Mouse (Mus musculus): ENCODE measurements around the gene D030056L22Rik. TPM values are rescaled to one million over a fixed set of nuclear protein-coding genes. Genes with fewer than 3 reads are reported as not detected.
"Not testable (repeated sequence)": the region's sequence is repeated elsewhere in the genome, so short reads cannot be mapped to it uniquely, and the experiment has no call there.

Gene D030056L22Rik
- polyA plus RNA-seq, 1 experiment from 2014 or later = 55.7 TPM

DNA sequence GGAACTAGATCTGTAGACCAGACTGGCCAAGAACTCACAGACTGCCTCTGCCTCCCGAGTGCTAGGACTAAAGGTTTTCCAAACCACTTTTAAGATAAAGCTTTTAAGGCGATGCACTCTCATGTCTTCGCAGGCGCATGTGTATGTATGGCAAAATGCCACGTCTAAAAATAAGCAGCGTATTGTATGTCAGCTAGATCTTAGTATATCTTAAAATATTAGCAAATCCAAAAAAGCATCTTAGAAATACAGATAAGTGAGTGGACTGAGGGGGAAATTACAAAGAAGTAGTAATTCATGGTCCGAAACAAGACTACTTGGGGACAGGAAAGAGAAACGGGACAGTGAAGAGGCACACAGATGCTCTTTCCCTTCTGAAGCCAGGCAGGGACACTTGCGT, 1.4 kb upstream of the D030056L22Rik start:
- Histone ChIP-seq H3K27ac (replicated peaks; ENCODE audit: low read depth, low read length) (no peak overlapping the region), H3K27me3 (ENCODE audit: control insufficient read depth, insufficient read depth, low read length) (no peaks in the 10 kb centered on the region), H3K4me1 (ENCODE audit: control insufficient read depth, insufficient read depth, low read length) (no peaks in the 10 kb centered on the region), H3K36me3 (replicated peaks; ENCODE audit: control insufficient read depth, insufficient read depth, low read depth, low read length) (no peaks in the 10 kb centered on the region), H3K9me3 (replicated peaks; ENCODE audit: control insufficient read depth, low read length) (no peaks in the 10 kb centered on the region), H3K9ac (replicated peaks; ENCODE audit: low read length) (no peak overlapping the region), H3K4me3 (ENCODE audit: low read depth, low read length) (no peak overlapping the region), H3K4me2 (ENCODE audit: low read depth, low read length) (no peak overlapping the region)
- 89% methylated on average over 9 of the region's 9 CpGs for WGBS
- no peak for ATAC-seq (replicated peaks; ENCODE audit: insufficient number of reproducible peaks, low FRiP score, low TSS enrichment, low read depth)
- no peak for DNase-seq (ENCODE audit: low spot score)

DNA sequence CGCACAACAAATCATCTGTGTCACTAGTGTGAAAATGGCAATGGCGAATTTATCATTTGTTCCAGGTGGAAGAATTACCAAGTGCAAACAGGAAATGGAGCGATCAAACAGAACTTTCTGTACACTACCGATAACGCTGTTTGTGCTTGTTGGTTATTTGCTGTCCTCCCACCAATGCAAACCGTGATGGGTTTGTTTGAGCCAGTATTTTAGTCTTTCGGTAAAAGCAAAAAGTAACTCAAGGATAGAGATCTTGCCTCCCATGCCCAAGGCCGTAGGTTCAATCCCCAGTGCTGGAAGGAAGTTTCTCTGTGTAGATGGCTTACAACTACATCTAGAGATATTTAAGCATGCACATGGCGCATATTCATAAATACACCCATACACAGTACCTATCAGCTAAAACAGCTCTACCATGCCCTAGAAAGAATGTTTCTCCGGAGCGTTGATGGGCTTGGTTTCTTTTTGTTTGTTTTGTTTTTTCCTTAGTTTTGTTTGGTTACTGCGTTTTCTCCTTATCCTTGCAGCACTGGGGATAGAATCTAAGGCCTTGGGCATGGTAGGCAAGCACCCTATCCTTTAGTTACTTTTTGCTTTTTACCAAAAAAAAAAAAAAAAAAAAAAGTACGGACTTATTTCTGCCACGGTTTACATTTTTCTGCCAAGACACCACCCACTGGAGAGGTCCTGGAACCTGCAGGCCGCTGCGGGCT, 684 bp upstream of the D030056L22Rik start:
- Histone ChIP-seq H3K4me1 (ENCODE audit: control insufficient read depth, insufficient read depth, low read length) (no peaks in the 10 kb centered on the region), H3K4me3 (ENCODE audit: low read depth, low read length) (peak overlapping the region; percentile 91), H3K9ac (replicated peaks; ENCODE audit: low read length) (peak overlapping the region; percentile 92), H3K27me3 (ENCODE audit: control insufficient read depth, insufficient read depth, low read length) (no peaks in the 10 kb centered on the region), H3K9me3 (replicated peaks; ENCODE audit: control insufficient read depth, low read length) (no peaks in the 10 kb centered on the region), H3K36me3 (replicated peaks; ENCODE audit: control insufficient read depth, insufficient read depth, low read depth, low read length) (no peaks in the 10 kb centered on the region), H3K4me2 (ENCODE audit: low read depth, low read length) (peak overlapping the region; percentile 28), H3K27ac (replicated peaks; ENCODE audit: low read depth, low read length) (peak overlapping the region; percentile 44)
- WGBS = 61% methylated on average over 16 of the region's 16 CpGs
- ATAC-seq (replicated peaks; ENCODE audit: insufficient number of reproducible peaks, low FRiP score, low TSS enrichment, low read depth) (no peak), DNase-seq (ENCODE audit: low spot score) (no peak)

DNA sequence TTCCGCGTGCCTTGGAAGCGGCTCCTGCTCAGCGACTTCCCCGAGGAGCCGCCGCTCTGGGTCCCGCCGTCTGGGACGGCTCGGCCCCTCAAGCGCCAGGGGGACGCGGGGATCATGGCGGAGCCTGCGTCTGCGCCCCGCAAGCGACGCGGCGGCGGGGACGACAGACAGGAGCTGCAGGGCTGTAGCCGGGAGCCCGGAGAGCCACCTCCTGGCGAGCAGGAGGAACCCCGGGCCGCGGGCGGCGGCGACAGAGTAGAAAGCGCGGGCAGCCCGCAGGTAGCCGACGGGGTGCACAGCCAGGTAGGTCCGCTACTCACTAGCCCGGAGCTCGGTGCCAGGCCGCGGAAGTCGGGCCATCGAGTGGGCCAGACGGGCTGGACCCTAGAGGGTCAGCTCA, 364 bp downstream of the D030056L22Rik start:
- Histone ChIP-seq H3K4me3 (ENCODE audit: low read depth, low read length) (peak overlapping the region; percentile 91), H3K4me2 (ENCODE audit: low read depth, low read length) (peak overlapping the region; percentile 66), H3K9ac (replicated peaks; ENCODE audit: low read length) (peak overlapping the region; percentile 92)
- not testable (repeated sequence) for H3K36me3 ChIP-seq (replicated peaks; ENCODE audit: control insufficient read depth, insufficient read depth, low read depth, low read length); H3K4me1 ChIP-seq (ENCODE audit: control insufficient read depth, insufficient read depth, low read length); H3K9me3 ChIP-seq (replicated peaks; ENCODE audit: control insufficient read depth, low read length); H3K27me3 ChIP-seq (ENCODE audit: control insufficient read depth, insufficient read depth, low read length); H3K27ac ChIP-seq (replicated peaks; ENCODE audit: low read depth, low read length)
- under 1% methylated on average over 31 of the region's 46 CpGs for WGBS
- DNase-seq (ENCODE audit: low spot score) (peak; percentile 45), ATAC-seq (replicated peaks; ENCODE audit: insufficient number of reproducible peaks, low FRiP score, low TSS enrichment, low read depth) (peak; percentile 60)

GRCm38 (mm10) chr19:18716374-18716773, 3.4 kb downstream of the D030056L22Rik start:
- H3K9me3 ChIP-seq (replicated peaks; ENCODE audit: control insufficient read depth, low read length) = no peaks in the 10 kb centered on the region
- DNase-seq (ENCODE audit: low spot score) (peak; percentile 85), ATAC-seq (replicated peaks; ENCODE audit: insufficient number of reproducible peaks, low FRiP score, low TSS enrichment, low read depth) (no peak)
- no peak overlapping the region for H3K4me2 ChIP-seq (ENCODE audit: low read depth, low read length)
- no peaks in the 10 kb centered on the region for H3K27me3 ChIP-seq (ENCODE audit: control insufficient read depth, insufficient read depth, low read length)
- H3K9ac ChIP-seq (replicated peaks; ENCODE audit: low read length) = no peak overlapping the region
- no peaks in the 10 kb centered on the region for H3K36me3 ChIP-seq (replicated peaks; ENCODE audit: control insufficient read depth, insufficient read depth, low read depth, low read length)
- H3K4me3 ChIP-seq (ENCODE audit: low read depth, low read length) = no peak overlapping the region
- H3K27ac ChIP-seq (replicated peaks; ENCODE audit: low read depth, low read length) = no peak overlapping the region
- WGBS = 13% methylated on average over 1 of the region's 1 CpGs
- no peaks in the 10 kb centered on the region for H3K4me1 ChIP-seq (ENCODE audit: control insufficient read depth, insufficient read depth, low read length)

DNA sequence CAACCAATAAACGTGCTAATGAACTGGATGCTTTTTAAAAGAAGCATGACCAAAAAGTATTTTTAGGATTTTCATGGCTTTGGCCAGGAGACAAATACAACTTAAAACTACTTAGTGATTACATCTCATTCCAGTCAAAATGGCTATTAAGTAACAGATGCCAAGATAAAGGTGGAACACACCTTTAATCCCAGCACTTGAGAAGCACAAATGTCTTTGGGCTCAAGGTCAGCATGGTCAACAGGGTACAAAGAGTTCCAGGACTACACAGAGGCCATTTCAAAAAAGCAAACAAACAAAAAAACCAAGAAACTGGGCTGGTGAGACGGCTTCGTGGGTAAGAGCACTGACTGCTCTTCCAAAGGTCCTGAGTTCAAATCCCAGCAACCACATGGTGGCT, 7.3 kb downstream of the D030056L22Rik start:
- no peak for ATAC-seq (replicated peaks; ENCODE audit: insufficient number of reproducible peaks, low FRiP score, low TSS enrichment, low read depth)
- no peak overlapping the region for H3K9ac ChIP-seq (replicated peaks; ENCODE audit: low read length)
- no peak overlapping the region for H3K27ac ChIP-seq (replicated peaks; ENCODE audit: low read depth, low read length)
- H3K4me2 ChIP-seq (ENCODE audit: low read depth, low read length) = no peak overlapping the region
- no peak overlapping the region for H3K4me3 ChIP-seq (ENCODE audit: low read depth, low read length)
- no peak for DNase-seq (ENCODE audit: low spot score)
- H3K9me3 ChIP-seq (replicated peaks; ENCODE audit: control insufficient read depth, low read length) = no peaks in the 10 kb centered on the region
- no peaks in the 10 kb centered on the region for H3K36me3 ChIP-seq (replicated peaks; ENCODE audit: control insufficient read depth, insufficient read depth, low read depth, low read length)
- H3K27me3 ChIP-seq (ENCODE audit: control insufficient read depth, insufficient read depth, low read length) = no peaks in the 10 kb centered on the region
- 91% methylated on average over 3 of the region's 3 CpGs for WGBS
- no peaks in the 10 kb centered on the region for H3K4me1 ChIP-seq (ENCODE audit: control insufficient read depth, insufficient read depth, low read length)

GRCm38 (mm10) chr19:18725186-18725585, 12.2 kb downstream of the D030056L22Rik start:
- Histone ChIP-seq H3K36me3 (replicated peaks; ENCODE audit: control insufficient read depth, insufficient read depth, low read depth, low read length) (no peaks in the 10 kb centered on the region), H3K4me3 (ENCODE audit: low read depth, low read length) (no peak overlapping the region), H3K27ac (replicated peaks; ENCODE audit: low read depth, low read length) (no peak overlapping the region), H3K4me1 (ENCODE audit: control insufficient read depth, insufficient read depth, low read length) (no peaks in the 10 kb centered on the region), H3K4me2 (ENCODE audit: low read depth, low read length) (no peak overlapping the region), H3K9ac (replicated peaks; ENCODE audit: low read length) (no peak overlapping the region), H3K9me3 (replicated peaks; ENCODE audit: control insufficient read depth, low read length) (no peaks in the 10 kb centered on the region), H3K27me3 (ENCODE audit: control insufficient read depth, insufficient read depth, low read length) (no peaks in the 10 kb centered on the region)
- DNase-seq (ENCODE audit: low spot score) (no peak), ATAC-seq (replicated peaks; ENCODE audit: insufficient number of reproducible peaks, low FRiP score, low TSS enrichment, low read depth) (no peak)
- 85% methylated on average over 2 of the region's 2 CpGs for WGBS

GRCm38 (mm10) chr19:18730255-18730654, 17.3 kb downstream of the D030056L22Rik start:
- no peak for ATAC-seq (replicated peaks; ENCODE audit: insufficient number of reproducible peaks, low FRiP score, low TSS enrichment, low read depth)
- H3K9me3 ChIP-seq (replicated peaks; ENCODE audit: control insufficient read depth, low read length) = no peaks in the 10 kb centered on the region
- WGBS = 87% methylated on average over 7 of the region's 7 CpGs

GRCm38 (mm10) chr19:18731077-18731476, 18.1 kb downstream of the D030056L22Rik start:
- no peak overlapping the region for H3K27ac ChIP-seq (replicated peaks; ENCODE audit: low read depth, low read length)
- H3K9me3 ChIP-seq (replicated peaks; ENCODE audit: control insufficient read depth, low read length) = no peaks in the 10 kb centered on the region
- no peaks in the 10 kb centered on the region for H3K4me1 ChIP-seq (ENCODE audit: control insufficient read depth, insufficient read depth, low read length)
- no peak overlapping the region for H3K4me2 ChIP-seq (ENCODE audit: low read depth, low read length)
- ATAC-seq (replicated peaks; ENCODE audit: insufficient number of reproducible peaks, low FRiP score, low TSS enrichment, low read depth) (no peak), DNase-seq (ENCODE audit: low spot score) (no peak)
- no peak overlapping the region for H3K4me3 ChIP-seq (ENCODE audit: low read depth, low read length)
- H3K36me3 ChIP-seq (replicated peaks; ENCODE audit: control insufficient read depth, insufficient read depth, low read depth, low read length) = no peaks in the 10 kb centered on the region
- WGBS = 54% methylated on average over 7 of the region's 7 CpGs
- H3K27me3 ChIP-seq (ENCODE audit: control insufficient read depth, insufficient read depth, low read length) = no peaks in the 10 kb centered on the region
- H3K9ac ChIP-seq (replicated peaks; ENCODE audit: low read length) = no peak overlapping the region

More at GRCm38 (mm10) chr19:18730255-18730654, 17.3 kb downstream of the D030056L22Rik start:
- no peaks in the 10 kb centered on the region for H3K36me3 ChIP-seq (replicated peaks; ENCODE audit: control insufficient read depth, insufficient read depth, low read depth, low read length)
- no peaks in the 10 kb centered on the region for H3K27me3 ChIP-seq (ENCODE audit: control insufficient read depth, insufficient read depth, low read length)
- H3K4me2 ChIP-seq (ENCODE audit: low read depth, low read length) = no peak overlapping the region
- no peak overlapping the region for H3K9ac ChIP-seq (replicated peaks; ENCODE audit: low read length)
- no peaks in the 10 kb centered on the region for H3K4me1 ChIP-seq (ENCODE audit: control insufficient read depth, insufficient read depth, low read length)
- no peak overlapping the region for H3K4me3 ChIP-seq (ENCODE audit: low read depth, low read length)
- H3K27ac ChIP-seq (replicated peaks; ENCODE audit: low read depth, low read length) = no peak overlapping the region
- no peak for DNase-seq (ENCODE audit: low spot score)

Measured in embryonic facial prominence, embryonic 11.5 days (tissue).